Mouse (Mus musculus) kidney, embryonic 16.5 days (tissue): Measurements from ENCODE around the gene Tomm5. TPM values are rescaled to one million over a fixed set of nuclear protein-coding genes. Genes with fewer than 3 reads are reported as not detected.
"Not testable (repeated sequence)": the region's sequence is repeated elsewhere in the genome, so short reads cannot be mapped to it uniquely, and the experiment has no call there.

Experiments used
- ATAC-seq: fragments of 200-750 bp; cut with Nextera tagmentation; 2 replicates; pipeline ENCODE4 v1.8.0; 2017; ENCODE audit warnings: moderate TSS enrichment; ENCODE audit not compliant: low FRiP score, low TSS enrichment
- H3K27ac ChIP-seq: fragments of 300-500 bp; sonication (generic); 2 replicates; pipeline ENCODE4 v1.5.1; 2014; ENCODE audit warnings: low read length
- H3K27me3 ChIP-seq: fragments of 300-500 bp; sonication (generic); 2 replicates; pipeline ENCODE4 v1.6.1; 2014; ENCODE audit warnings: low read length, control low read depth, mixed read lengths; ENCODE audit not compliant: insufficient read depth
- H3K36me3 ChIP-seq: fragments of 300-500 bp; sonication (generic); 2 replicates; pipeline ENCODE4 v1.6.1; 2014; ENCODE audit warnings: low read length, control low read depth, mixed read lengths; ENCODE audit not compliant: insufficient read depth
- H3K4me1 ChIP-seq: fragments of 300-500 bp; sonication (generic); 2 replicates; pipeline ENCODE4 v1.6.1; 2014; ENCODE audit warnings: low read length, control low read depth, mixed read lengths; ENCODE audit not compliant: insufficient read depth
- H3K4me2 ChIP-seq: fragments of 300-500 bp; sonication (generic); replicated peaks from 2 replicates; pipeline ENCODE4 v1.6.1; 2014; ENCODE audit warnings: low read depth, low read length
- H3K4me3 ChIP-seq: fragments of 300-500 bp; sonication (generic); 2 replicates; pipeline ENCODE4 v1.5.1; 2014; ENCODE audit warnings: mild to moderate bottlenecking, low read length
- H3K9ac ChIP-seq: fragments of 300-500 bp; sonication (generic); replicated peaks from 2 replicates; pipeline ENCODE4 v1.6.1; 2014; ENCODE audit warnings: low read length
- H3K9me3 ChIP-seq: fragments of 300-500 bp; sonication (generic); 2 replicates; pipeline ENCODE4 v1.6.1; 2016; ENCODE audit warnings: low read length, control low read depth
- WGBS: fragments of 180-500 bp; shearing (Covaris S2); extraction: QIAGEN DNeasy Blood & Tissue Kit; methylation state at CpG from one replicate; pipeline ENCODE4 v1.1.7; 2014; 5-methylcytosine and 5-hydroxymethylcytosine counted together
- polyA plus RNA-seq: library from polyadenylated mRNA; unstranded; fragments of >200 nt; fragmentation: Nextera tagmentation; extraction: Ambion mirVana; gene quantifications from 2 replicates; pipeline ENCODE4 v1.2.1, GENCODE M21; 2015

Tomm5 gene
- polyA plus RNA-seq, 1 experiment from 2014 or later, result 253 TPM

- Histone ChIP-seq H3K4me2 (no peak overlapping the region), H3K27ac (peak overlapping the region; percentile 2; the same call in 1 of the 2 replicates), H3K4me1 (peaks cover 11% of the 10 kb centered on the region), H3K4me3 (no peak overlapping the region), H3K9ac (no peak overlapping the region), H3K36me3 (no peaks in the 10 kb centered on the region), H3K27me3 (no peaks in the 10 kb centered on the region), H3K9me3 (no peaks in the 10 kb centered on the region)
- WGBS, result 49% methylated on average over 15 of the region's 15 CpGs
- ATAC-seq, result peak; percentile 51; the same call in 1 of the 2 replicates
These were observed 35.5 kb downstream of the Tomm5 start for GRCm38 (mm10) chr4:45072261-45072973.

DNA sequence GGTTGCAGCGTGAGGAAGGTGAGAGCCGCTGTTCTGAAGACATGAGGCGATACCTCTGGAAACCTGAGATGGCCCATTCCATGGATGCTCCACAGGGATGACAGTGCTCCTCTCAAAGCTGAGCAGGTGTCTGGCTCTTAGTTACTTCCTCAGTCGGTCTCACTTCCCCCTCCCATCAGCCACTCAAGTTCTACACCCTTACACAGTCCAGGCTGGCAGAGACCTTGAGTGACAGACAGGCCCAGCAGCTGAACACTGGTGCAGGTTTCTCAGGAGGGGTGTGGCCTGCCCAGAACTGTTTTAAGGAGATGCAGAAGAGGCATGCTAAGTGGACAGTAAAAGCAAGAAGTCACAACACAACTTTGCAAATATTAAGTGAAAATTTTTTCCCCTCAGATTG, 40.2 kb downstream of the Tomm5 start:
- Histone ChIP-seq H3K27ac (no peak overlapping the region), H3K36me3 (no peaks in the 10 kb centered on the region), H3K4me2 (no peak overlapping the region), H3K9me3 (no peaks in the 10 kb centered on the region), H3K4me3 (no peak overlapping the region), H3K27me3 (no peaks in the 10 kb centered on the region), H3K4me1 (peaks cover 7% of the 10 kb centered on the region), H3K9ac (no peak overlapping the region)
- ATAC-seq, result no peak
- WGBS, result 86% methylated on average over 4 of the region's 4 CpGs

DNA sequence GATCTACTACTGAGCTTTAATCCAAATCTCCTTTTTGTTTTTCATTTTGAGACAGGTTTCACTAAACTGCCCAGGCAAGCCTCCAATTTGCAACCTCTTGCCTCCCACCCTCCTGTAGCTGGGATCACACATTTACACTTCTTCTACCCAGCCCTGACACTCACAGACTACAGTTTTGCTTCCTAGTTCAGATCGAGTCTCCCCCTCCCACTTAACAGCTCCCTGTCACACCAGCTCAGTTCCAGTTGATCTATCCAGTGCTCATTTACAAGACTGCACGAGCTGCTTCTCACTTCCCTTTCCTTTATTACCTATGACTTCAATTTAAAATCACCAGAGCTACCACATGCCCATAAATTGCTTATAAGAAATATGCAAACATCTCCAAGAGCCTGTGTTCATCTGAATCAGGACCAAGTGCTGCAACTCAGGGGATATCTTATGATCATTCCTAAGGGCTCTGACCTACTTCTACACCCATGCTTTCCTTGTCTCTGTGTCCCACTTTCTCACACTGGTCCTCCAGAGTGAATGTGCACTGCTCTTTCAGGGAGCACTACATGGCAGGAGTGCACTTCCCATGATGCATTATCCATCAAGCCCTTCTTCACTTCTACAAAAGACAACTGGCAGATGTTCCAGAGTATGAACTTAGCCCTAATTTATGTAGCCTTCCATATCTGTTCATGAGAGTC, 41.7 kb downstream of the Tomm5 start:
- Histone ChIP-seq H3K27ac (no peak overlapping the region), H3K4me1 (no peaks in the 10 kb centered on the region), H3K9me3 (no peaks in the 10 kb centered on the region), H3K4me2 (no peak overlapping the region), H3K9ac (no peak overlapping the region), H3K4me3 (no peak overlapping the region), H3K36me3 (peaks cover 11% of the 10 kb centered on the region; the same call in 1 of the 2 replicates), H3K27me3 (no peaks in the 10 kb centered on the region)
- WGBS, result 20% methylated on average over 2 of the region's 2 CpGs
- no peak for ATAC-seq

GRCm38 (mm10) chr4:45064577-45064976, 43.3 kb downstream of the Tomm5 start:
- H3K4me3 ChIP-seq, result no peak overlapping the region
- no peak overlapping the region for H3K4me2 ChIP-seq
- H3K36me3 ChIP-seq, result peaks cover 21% of the 10 kb centered on the region; the same call in 1 of the 2 replicates
- WGBS, result 66% methylated on average over 2 of the region's 2 CpGs
- no peak overlapping the region for H3K9ac ChIP-seq
- ATAC-seq, result no peak
- no peak overlapping the region for H3K27ac ChIP-seq
- no peaks in the 10 kb centered on the region for H3K27me3 ChIP-seq
- H3K9me3 ChIP-seq, result no peaks in the 10 kb centered on the region
- no peaks in the 10 kb centered on the region for H3K4me1 ChIP-seq

DNA sequence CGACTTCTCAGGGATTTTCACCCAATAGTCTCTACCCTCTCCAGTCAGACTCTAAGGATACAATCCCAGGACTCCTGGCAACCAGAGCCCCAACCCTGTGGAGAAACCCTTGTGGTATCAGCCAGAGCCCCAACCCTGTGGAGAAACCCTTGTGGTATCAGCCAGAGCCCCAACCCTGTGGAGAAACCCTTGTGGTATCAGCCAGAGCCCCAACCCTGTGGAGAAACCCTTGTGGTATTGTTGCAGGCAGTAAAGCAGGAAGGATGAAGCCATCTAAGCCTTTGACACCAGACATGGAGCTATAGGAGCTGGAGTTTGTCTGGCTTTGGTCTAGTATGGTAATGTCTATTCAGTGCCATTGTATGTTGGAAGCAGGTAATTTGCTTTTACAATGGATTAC, 44.1 kb downstream of the Tomm5 start:
- 83% methylated on average over 1 of the region's 1 CpGs for WGBS
- H3K36me3 ChIP-seq, result peaks cover 21% of the 10 kb centered on the region; the same call in 1 of the 2 replicates
- not testable (repeated sequence) for ATAC-seq, H3K4me3 ChIP-seq, H3K4me2 ChIP-seq, H3K27me3 ChIP-seq, H3K9me3 ChIP-seq, H3K9ac ChIP-seq, H3K27ac ChIP-seq, H3K4me1 ChIP-seq

- no peak for ATAC-seq
- no peaks in the 10 kb centered on the region for H3K4me1 ChIP-seq
- H3K4me2 ChIP-seq, result no peak overlapping the region
- H3K36me3 ChIP-seq, result peaks cover 19% of the 10 kb centered on the region; the same call in 1 of the 2 replicates
- no peaks in the 10 kb centered on the region for H3K27me3 ChIP-seq
- 85% methylated on average over 8 of the region's 8 CpGs for WGBS
- H3K4me3 ChIP-seq, result no peak overlapping the region
- no peaks in the 10 kb centered on the region for H3K9me3 ChIP-seq
- H3K27ac ChIP-seq, result no peak overlapping the region
- H3K9ac ChIP-seq, result no peak overlapping the region
These were observed 52.5 kb downstream of the Tomm5 start for GRCm38 (mm10) chr4:45055451-45055850.

Other genes with a start within 250 kb of the Tomm5 start
- gene Grhpr, start 126.7 kb downstream of the Tomm5 start, polyA plus RNA-seq, result 115 and 124 TPM in 2 replicates
- gene Zbtb5, start 95.7 kb downstream of the Tomm5 start, polyA plus RNA-seq, result 25.2 and 27.9 TPM in 2 replicates
- 39.9 and 43.0 TPM in 2 replicates for gene Polr1e, start 89.5 kb downstream of the Tomm5 start, polyA plus RNA-seq
- 17.9 and 19.2 TPM in 2 replicates for gene Fbxo10, start 23.5 kb downstream of the Tomm5 start, polyA plus RNA-seq
- gene Frmpd1, start 76.8 kb upstream of the Tomm5 start, polyA plus RNA-seq, result 0.30 and 0.41 TPM in 2 replicates
- gene Trmt10b, start 189.0 kb upstream of the Tomm5 start, polyA plus RNA-seq, result 18.7 TPM in 2 replicates
- 8.9 and 9.4 TPM in 2 replicates for gene Dcaf10, start 234.0 kb upstream of the Tomm5 start, polyA plus RNA-seq
- gene Exosc3, start 234.6 kb upstream of the Tomm5 start, polyA plus RNA-seq, result 84.0 and 85.3 TPM in 2 replicates